Mouse (Mus musculus) cerebellum, postnatal 36 days (tissue): Measurements from ENCODE around the gene Tmem259.
"Not testable (repeated sequence)": the region's sequence is repeated elsewhere in the genome, so short reads cannot be mapped to it uniquely, and the experiment has no call there.

Experiments used
- DNase-seq, 2 experiments: peaks; one replicate each; pipeline ENCODE4 v3.0.0; 2021 to 2022; ENCODE audit warnings: mixed read lengths in 2 of 2

Gene Tmem259

DNA sequence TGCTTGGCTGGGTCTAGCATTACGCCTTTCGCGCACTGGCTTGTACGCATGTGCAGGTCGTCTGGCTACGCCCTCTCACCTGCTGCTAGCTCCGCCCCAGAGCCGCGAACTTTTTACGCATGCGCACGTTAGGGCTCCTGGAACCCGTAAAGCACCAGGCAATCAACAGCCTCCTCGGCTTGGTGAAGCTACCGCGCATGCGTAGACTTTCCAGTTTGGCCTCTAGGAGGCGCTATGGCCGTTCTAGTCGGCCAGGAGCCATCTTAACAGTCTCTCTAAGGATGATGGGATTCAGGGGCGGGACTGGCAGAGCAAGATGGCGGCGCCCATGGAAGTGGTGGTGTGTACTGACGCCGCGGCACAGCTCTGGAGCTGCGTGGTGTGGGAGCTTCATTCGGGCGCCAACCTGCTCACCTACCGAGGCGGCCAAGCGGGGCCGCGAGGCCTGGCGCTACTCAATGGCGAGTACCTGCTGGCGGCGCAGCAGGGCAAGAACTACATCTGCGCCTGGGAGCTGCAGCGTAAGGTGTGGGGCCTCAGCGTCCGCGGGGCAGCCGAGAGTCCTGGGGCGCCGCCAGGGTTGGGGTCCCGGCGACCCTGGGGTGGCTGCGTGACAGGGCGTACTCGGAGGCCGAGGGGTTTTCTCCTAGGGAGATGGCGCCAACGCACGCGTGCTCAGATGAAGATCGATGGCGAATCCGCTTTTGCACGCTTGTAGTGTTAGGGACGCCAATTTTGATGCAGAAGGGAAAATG is 24.1 kb downstream of the Tmem259 start, which contains the start of gene Wdr18:
TSS of gene Wdr18 (plus strand) at position 306 of the 755 bp plus-strand sequence.
- peak; percentile 99 to 100 for DNase-seq

DNA sequence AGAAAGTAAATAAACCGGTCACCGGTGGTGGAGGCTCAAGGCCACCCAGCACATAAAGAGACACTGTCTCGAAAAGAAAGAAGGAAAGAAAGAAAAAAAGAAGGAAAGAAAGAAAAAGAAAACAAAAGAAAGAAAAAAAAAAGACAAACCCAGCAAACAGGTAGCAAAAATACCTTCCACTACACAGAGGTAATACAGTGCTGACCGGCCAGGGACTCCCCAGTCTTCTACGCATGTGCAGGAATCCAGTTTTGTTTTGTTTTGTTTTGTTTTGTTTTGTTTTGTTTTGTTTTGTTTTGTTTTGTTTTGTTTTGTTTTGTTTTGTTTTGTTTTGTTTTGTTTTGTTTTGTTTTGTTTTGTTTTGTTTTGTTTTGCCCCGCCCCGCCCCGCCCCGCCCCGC is 24.7 kb downstream of the Tmem259 start:
- DNase-seq: not testable (repeated sequence)

DNA sequence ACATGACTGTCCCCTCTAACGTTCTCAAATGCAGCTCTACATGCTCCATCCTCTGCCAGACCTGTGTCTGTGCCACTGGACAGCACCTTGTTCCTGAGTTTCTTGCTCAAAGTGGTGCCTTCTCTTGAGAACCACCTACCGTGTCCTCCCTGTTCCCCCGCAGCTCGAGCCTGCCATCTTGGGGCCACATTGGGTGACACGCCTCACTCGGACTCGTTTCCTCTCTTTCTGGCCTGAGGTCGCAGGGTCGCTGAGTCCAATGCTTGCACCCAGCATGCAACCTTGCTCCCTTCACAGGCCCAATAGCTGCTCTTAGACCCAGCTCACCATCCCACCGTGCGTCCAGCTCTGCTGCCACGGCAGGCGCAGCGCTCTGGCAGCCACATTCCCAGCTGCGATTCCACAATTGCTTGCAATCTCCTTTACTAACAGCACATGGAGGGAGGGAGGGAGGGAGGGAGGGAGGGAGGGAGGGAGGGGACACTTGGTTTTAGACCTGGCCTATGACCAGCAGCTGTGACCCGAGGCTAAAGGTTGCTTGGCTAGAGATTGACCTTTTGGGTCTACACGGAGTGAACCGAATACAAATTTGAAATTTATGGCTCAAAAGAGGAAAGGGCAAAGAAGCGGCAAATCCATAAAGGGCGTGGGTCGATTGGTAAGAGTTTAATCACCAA is 25.9 kb downstream of the Tmem259 start:
- peak; percentile 81 to 83 for DNase-seq

DNA sequence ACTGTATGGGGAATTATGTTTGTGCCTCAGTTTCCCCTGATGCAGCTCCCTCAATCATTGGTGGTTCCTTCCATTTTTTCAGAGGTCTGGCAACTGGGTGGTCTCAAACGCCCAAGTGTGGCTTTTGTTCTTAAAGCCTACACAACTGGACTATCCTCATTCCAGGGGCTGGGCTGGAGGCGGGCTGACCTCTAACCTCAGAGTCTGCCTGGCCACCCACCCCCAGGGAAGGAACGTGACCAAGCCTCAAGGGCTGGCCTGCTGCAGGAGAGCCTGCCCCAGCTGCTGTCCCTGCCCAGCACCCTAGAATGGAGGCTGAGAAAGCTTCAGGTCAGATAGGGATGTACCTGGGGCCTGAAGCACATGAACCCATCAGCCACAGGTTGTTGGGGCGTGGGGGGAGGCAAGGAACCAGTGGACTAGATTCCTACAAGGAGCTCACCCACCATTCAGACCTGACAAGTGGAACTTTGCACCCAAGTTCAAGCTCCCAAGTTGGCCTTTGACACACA is 27.4 kb downstream of the Tmem259 start:
- DNase-seq: no peak

DNA sequence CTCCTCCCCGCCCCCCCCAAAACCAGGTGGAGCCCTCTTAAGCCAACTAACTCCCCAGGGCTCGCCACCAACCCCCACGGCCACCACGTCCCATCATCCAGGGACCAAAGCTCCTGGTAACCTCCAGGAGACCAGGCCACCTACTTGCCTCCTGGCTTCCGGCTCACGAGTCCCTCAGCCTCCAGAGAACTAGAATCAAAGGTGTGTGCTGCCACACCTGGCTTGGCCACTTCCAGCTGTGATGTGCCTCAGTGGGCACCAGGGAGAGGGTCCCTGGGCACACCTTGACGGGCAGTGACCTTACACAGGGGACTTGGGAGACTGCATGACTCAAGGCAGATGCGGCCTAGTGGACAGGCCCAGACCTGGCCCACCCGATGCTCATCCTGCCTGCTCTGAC is 28.4 kb downstream of the Tmem259 start:
- DNase-seq: no peak

DNA sequence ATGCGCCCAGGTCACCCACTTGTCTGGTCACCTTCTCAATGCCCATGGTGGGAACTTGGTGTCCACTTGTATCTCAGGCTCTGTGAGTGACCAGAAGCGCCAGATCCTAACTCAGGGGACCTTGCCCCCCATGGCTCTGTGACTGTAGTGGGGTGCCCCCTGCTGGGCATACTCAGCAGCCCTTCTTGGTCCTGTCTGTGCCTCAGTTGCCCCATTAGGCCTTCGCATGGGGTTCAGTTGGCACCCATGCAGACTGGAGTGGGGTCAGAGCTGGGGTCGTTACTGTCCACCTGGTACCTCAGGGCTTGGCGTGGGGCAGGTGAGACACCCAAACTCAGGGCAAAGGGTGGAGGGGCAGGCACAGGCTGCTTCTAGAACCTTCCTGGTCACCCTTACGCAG is 30.2 kb downstream of the Tmem259 start:
- DNase-seq: no peak

DNA sequence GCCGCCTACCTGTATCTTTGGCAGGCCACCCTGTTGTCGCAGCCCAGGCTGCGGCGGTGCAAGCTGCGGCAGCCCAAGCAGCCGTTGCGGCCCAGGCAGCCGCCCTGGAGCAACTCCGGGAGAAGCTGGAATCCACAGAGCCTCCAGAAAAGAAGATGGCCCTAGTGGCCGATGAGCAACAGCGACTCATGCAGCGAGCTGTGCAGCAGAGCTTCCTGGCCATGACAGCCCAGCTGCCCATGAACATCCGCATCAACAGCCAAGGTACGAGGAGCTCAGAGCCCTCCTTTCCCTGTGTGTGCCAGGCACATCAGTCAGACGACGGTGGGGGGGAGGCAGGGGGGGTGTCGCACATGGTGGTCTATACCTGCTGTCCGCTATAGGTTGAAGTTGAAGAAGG is 33.5 kb downstream of the Tmem259 start:
- no peak for DNase-seq

- DNase-seq: no peak
These were observed 34.3 kb downstream of the Tmem259 start for GRCm38 (mm10) chr10:79949873-79950272.

DNA sequence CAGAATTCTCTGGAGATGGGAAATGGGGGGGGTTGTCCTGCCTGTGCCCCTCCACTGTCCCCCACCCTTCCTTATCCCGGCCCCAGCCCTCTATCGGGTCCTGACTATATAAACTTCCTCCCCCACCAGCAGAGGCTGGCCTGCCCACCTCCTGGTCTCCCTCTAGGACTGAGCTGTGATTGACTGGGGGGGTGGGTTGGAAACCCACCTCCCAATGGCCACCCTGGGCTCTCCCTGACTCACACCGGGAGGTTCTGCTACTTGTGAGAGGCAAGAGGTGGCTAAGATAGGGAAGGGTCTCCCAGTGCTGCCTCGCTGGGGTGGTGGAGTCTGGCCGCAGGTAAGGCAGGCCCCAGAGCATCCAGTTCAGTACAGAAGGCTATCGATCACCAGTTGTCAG is 36.6 kb downstream of the Tmem259 start:
- no peak for DNase-seq

DNA sequence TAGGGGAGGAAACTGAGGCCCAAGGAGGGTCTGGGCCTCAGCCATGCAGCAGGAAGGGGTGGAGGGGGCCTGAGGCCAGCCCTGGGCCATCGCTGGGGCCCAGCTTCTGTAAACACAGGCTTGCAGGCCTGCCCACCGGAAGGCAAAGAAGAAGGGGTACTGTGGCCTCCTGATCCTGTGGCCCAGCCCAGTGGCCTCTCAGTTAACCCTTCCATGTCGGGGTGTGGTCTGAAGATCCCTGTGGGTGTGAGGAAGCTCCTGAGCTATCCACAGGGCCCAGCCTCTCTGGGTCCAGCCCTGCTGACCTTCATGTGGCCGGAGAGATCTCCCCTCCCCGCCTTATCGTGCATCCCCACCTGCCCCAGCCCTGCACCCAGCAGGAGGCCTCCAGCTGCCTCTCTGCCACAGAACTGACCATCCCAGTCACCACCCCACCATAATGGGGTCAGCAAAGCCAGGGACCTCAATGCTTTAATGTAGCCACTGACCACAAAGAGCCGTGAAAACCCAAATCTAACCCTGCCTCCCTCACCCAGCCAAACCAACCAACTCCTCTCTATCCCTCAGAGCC is 37.3 kb downstream of the Tmem259 start:
- no peak for DNase-seq

- DNase-seq: no peak
These were observed 38.5 kb downstream of the Tmem259 start for GRCm38 (mm10) chr10:79945507-79946234.

DNA sequence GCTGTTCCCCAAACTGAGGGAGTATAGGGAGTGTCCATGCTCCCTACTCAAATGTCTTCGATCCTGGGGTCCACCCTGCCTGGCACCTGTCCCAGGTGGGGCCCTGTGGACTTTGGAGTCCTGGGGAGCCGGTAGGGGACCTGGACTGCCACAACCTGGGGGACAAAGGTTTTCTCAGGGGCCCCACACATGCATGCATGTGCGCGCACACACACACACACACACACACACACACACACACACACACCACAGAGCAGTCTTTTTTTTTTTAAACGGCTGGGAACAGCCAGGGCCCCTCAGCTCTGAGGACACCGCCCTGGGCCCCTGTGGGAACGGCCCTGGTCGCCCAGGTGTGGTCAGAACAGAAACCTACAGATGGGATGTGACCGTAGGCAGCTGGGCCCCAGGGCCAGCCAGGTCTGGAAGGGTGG is 40.6 kb downstream of the Tmem259 start:
- DNase-seq: no peak

GRCm38 (mm10) chr10:79942988-79943387 is 41.1 kb downstream of the Tmem259 start:
- DNase-seq: no peak

- DNase-seq: no peak
These were observed 43.4 kb downstream of the Tmem259 start for GRCm38 (mm10) chr10:79940749-79941148.

DNA sequence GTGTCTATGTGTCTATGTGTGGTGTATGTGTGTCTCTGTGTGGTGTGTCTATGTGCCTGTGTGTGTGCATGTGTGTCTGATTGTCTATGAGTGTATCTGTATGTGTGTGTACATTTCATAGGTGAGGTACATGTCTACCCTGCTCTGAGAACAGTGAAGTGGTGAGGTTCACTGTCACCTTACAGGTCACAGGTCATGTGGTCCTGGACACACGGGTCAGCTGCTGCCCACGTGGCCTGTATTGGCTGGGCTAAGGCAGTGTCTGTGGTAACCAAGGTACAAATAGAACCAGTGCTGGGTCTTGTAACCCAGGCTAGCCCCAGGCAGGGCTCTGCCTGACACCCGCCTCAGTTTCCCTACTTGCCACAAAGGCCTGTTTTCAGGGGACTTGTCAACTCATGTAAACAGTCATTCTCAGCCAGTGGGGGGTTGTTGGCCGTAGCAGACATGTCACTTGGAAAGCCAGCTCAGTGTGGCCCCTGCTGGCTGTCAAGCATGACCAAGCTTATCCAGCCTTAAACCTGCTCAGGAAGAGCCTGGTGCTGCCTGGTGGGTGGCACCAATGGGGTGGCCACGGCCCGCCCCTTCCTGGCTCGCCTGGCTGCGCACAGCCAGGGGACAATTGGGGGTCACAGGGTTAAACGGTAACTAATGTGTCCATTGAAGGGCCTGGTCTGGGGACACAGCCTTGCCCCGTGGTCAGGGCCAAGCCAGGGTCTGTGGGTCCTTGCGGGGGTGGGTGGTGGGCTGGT is 46.2 kb downstream of the Tmem259 start:
- DNase-seq: no peak

DNA sequence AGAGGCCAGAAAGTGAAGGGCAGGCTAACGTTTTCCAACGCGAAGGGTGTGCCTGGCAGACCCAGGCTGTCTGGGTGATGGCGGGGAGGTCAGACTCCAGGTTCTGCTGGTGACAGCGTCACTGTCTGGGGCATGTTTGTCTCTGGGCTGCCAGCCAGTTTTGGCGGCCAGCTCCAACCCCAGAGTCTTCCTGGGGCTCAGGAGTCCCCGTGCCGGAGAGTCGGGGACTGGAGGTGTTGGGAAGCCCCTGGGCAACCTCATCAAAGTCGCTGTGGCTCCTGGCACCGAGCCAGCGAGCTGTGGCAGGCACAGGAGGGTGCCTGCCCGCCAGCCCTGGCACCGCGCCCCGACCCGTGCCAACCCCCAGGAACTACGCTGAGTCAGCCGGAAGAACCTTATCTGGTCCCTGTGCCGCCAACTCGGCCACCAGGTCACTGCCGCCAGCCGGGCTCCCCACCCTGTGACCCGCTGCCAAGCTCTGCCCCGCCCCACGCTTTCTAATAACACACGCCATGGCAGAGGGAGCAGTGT is 47.2 kb downstream of the Tmem259 start:
- DNase-seq: peak; percentile 61 to 63

- no peak for DNase-seq
These were observed 47.7 kb downstream of the Tmem259 start for GRCm38 (mm10) chr10:79936284-79936910.

DNA sequence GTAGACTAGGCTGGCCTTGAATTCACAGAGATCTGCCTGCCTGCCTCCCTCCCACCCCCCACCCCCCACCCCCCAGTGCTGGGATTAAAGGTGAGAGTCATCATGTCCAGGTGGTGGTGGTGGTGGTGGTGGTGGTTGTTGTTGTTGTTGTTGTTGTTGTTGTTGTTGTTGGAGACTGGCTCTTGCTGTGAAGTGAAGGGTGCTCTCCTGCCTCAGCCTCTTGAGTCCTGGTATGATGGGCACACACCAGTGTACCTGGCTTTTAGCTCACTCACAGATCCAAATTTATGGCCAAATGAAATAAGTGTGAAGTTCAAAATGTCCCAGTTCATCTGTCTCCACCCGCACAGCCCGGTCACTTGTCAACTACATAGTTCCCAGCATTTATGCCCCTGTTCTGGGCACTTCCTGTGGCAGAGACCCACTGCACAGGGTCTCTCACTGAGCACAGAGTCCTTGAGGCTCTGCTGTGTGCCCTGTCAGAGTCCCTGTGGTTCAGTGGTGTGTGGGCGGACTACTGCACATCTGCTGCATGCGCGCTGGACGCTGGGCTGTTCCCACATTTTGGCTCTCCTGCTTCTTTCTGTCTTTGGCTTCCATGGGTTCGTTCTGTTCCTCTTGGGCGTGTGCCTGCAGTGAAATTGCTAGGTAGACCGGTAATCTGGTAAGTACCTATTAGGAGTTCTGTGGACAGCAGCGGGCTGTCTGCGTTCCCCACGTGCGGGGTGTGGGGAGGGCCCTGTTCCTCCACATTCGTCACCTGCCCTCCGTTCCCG is 49.1 kb downstream of the Tmem259 start:
- DNase-seq: no peak

DNA sequence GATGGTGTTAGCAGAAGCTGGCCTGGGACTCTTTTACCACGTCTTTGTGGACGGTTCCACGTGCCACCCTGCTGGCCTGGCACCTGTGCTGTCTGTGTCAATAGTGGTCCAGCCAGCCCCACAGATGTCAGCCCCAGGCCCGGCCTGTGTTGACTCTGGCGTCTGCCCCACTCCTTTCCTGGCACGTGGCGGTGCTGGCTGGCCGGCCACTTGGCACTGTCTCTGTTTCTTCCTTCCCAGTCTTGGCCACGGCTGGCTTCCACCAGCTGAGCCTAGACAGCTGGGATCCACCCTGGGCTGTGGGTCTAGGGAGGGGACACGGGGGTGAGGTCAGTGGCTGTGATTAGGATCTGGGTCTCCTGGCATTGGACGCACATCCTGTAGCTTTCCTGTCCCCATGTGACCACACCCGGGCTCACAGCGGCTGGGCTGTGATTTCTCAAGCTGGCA is 49.8 kb downstream of the Tmem259 start:
- DNase-seq: peak in 1 of 2 experiments; percentile 70

DNA sequence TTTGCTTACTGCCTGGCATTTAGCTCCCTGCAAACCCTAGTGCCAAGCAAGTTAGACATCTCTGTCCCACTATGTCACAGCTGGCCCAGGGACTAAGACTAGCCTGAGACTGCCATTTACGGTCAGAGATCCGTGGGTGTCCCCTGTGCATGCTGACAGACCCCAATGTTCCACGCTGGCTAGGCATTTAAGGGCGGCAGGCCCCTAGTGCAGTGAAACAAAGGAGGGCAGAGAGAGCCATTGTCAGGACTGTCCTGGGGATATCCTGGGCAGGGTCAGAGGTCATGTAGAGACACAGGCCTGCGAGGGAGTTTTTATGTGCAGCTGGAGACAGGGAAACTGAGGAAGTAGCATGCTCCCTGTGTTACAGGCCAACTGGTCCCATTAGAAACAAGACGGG is 50.3 kb downstream of the Tmem259 start:
- no peak for DNase-seq
